Mouse (Mus musculus): ENCODE measurements around the gene Ano1.

GRCm38 (mm10) chr7:144585648-144586047 lies 166.1 kb downstream of the Ano1 start:
- TF ChIP-seq HCFC1 (IDR thresholded peaks at IDR 0.05; ENCODE audit: borderline replicate concordance, insufficient read depth, low read length) (no peak), MAFK (IDR thresholded peaks at IDR 0.05; ENCODE audit: insufficient read depth, low read depth, low read length) (no peak), ZNF384 (IDR thresholded peaks at IDR 0.05; ENCODE audit: low read depth, low read length) (no peak)
